Mouse (Mus musculus): ENCODE results near the gene Ano1. TPM values are rescaled to one million over a fixed set of nuclear protein-coding genes. Genes with fewer than 3 reads are reported as not detected.

The Ano1 gene
- polyA plus RNA-seq, 1 experiment from 2014 or later = 48.8 TPM

DNA sequence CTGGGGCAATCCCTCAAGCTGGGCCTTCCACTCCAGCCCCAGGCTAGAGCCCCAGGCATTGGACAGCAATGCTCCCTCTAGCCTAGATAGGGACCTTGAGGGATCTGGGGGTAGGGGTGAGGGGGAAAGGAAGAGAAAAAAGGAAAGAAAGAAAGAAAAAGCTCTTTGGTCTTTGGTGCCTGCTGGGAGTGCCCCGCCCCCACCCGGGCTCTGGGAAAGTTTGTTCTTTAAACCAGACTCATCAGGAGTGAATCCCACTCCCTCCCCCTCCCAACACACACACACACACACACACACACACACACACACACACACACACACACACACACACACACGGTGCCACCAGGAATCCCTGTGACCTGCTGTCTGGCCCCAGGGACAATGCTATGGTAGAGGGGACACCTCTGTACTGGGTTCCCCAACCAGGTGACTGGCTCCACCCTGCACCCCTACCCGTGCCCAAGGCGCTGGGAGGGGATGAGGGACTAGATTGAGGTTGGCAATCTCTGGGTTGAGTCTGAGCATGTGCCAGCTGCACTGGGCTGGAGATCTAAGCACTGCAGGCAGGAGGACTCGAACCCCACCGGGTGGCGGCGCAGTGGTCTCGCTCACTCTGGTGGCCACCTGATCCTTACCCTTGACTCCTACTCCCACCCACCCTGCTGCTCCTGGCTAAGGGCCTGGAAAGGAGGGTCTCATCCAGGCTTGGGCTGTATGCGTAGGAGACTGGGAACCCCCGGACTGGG is 74.3 kb downstream of the Ano1 start:
- peaks cover 10% of the 10 kb centered on the region; the same call in 1 of the 2 replicates for H3K27me3 ChIP-seq (ENCODE audit: control insufficient read depth, insufficient read depth, low read length)
- WGBS = 33% methylated on average over 12 of the region's 12 CpGs
- peak overlapping the region; percentile 87 for H3K4me2 ChIP-seq (replicated peaks; ENCODE audit: low read depth, low read length)
- peaks cover 25% of the 10 kb centered on the region for H3K4me1 ChIP-seq (ENCODE audit: control insufficient read depth, insufficient read depth, low read length)
- H3K36me3 ChIP-seq (ENCODE audit: control insufficient read depth, insufficient read depth, low read length) = no peaks in the 10 kb centered on the region
- no peak overlapping the region for H3K27ac ChIP-seq (ENCODE audit: low read depth, low read length)
- no peaks in the 10 kb centered on the region for H3K9me3 ChIP-seq (ENCODE audit: control insufficient read depth, low read length)
- H3K9ac ChIP-seq (ENCODE audit: low read depth, low read length) = peak overlapping the region; percentile 69; the same call in 1 of the 2 replicates
- peak overlapping the region; percentile 49 for H3K4me3 ChIP-seq (ENCODE audit: low read length)
- peak; percentile 28; the same call in 1 of the 2 replicates for ATAC-seq (ENCODE audit: low FRiP score, low TSS enrichment)

GRCm38 (mm10) chr7:144675632-144676031 is 76.1 kb downstream of the Ano1 start:
- WGBS = 93% methylated on average over 8 of the region's 8 CpGs
- Histone ChIP-seq H3K9ac (ENCODE audit: low read depth, low read length) (no peak overlapping the region), H3K4me1 (ENCODE audit: control insufficient read depth, insufficient read depth, low read length) (peaks cover 25% of the 10 kb centered on the region), H3K4me2 (replicated peaks; ENCODE audit: low read depth, low read length) (no peak overlapping the region), H3K9me3 (ENCODE audit: control insufficient read depth, low read length) (no peaks in the 10 kb centered on the region), H3K27ac (ENCODE audit: low read depth, low read length) (no peak overlapping the region), H3K27me3 (ENCODE audit: control insufficient read depth, insufficient read depth, low read length) (peaks cover 10% of the 10 kb centered on the region; the same call in 1 of the 2 replicates), H3K4me3 (ENCODE audit: low read length) (no peak overlapping the region), H3K36me3 (ENCODE audit: control insufficient read depth, insufficient read depth, low read length) (no peaks in the 10 kb centered on the region)
- ATAC-seq (ENCODE audit: low FRiP score, low TSS enrichment) = no peak

GRCm38 (mm10) chr7:144669895-144670294 is 81.9 kb downstream of the Ano1 start:
- Histone ChIP-seq H3K4me3 (ENCODE audit: low read length) (no peak overlapping the region), H3K4me1 (ENCODE audit: control insufficient read depth, insufficient read depth, low read length) (peaks cover 16% of the 10 kb centered on the region), H3K36me3 (ENCODE audit: control insufficient read depth, insufficient read depth, low read length) (peaks cover 3% of the 10 kb centered on the region; the same call in 1 of the 2 replicates), H3K27ac (ENCODE audit: low read depth, low read length) (no peak overlapping the region), H3K27me3 (ENCODE audit: control insufficient read depth, insufficient read depth, low read length) (no peaks in the 10 kb centered on the region), H3K9ac (ENCODE audit: low read depth, low read length) (no peak overlapping the region), H3K4me2 (replicated peaks; ENCODE audit: low read depth, low read length) (no peak overlapping the region), H3K9me3 (ENCODE audit: control insufficient read depth, low read length) (no peaks in the 10 kb centered on the region)
- no peak for ATAC-seq (ENCODE audit: low FRiP score, low TSS enrichment)
- 97% methylated on average over 2 of the region's 2 CpGs for WGBS

- Histone ChIP-seq H3K27me3 (ENCODE audit: control insufficient read depth, insufficient read depth, low read length) (no peaks in the 10 kb centered on the region), H3K4me1 (ENCODE audit: control insufficient read depth, insufficient read depth, low read length) (peaks cover 24% of the 10 kb centered on the region), H3K27ac (ENCODE audit: low read depth, low read length) (peak overlapping the region; percentile 55; the same call in 1 of the 2 replicates), H3K36me3 (ENCODE audit: control insufficient read depth, insufficient read depth, low read length) (peaks cover 3% of the 10 kb centered on the region; the same call in 1 of the 2 replicates), H3K4me2 (replicated peaks; ENCODE audit: low read depth, low read length) (no peak overlapping the region), H3K9ac (ENCODE audit: low read depth, low read length) (no peak overlapping the region; the same call in 1 of the 2 replicates), H3K9me3 (ENCODE audit: control insufficient read depth, low read length) (no peaks in the 10 kb centered on the region), H3K4me3 (ENCODE audit: low read length) (no peak overlapping the region)
- peak; percentile 47; the same call in 1 of the 2 replicates for ATAC-seq (ENCODE audit: low FRiP score, low TSS enrichment)
- 25% methylated on average over 7 of the region's 7 CpGs for WGBS
These were observed 83.0 kb downstream of the Ano1 start for GRCm38 (mm10) chr7:144668603-144669278.

DNA sequence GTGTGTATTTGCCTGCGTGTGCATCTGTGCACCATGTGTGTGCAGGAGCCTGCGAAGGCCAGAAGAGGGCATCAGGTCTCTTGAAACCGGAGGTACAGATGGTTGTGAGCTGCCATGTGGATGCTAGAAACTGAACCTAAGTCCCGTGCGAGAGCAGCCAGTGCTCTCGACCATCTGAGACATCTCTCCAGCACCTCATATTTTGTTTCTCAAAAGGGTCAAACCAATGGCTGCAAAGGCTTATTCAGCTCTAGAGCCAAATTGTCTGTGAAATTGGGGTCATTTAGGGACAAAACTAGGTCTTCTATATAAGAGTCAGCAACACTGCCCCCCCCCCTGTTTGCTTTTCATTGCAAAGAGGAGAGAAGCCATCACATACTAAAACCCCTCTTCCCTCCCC is 84.7 kb downstream of the Ano1 start:
- Histone ChIP-seq H3K27ac (ENCODE audit: low read depth, low read length) (no peak overlapping the region), H3K36me3 (ENCODE audit: control insufficient read depth, insufficient read depth, low read length) (peaks cover 3% of the 10 kb centered on the region; the same call in 1 of the 2 replicates), H3K27me3 (ENCODE audit: control insufficient read depth, insufficient read depth, low read length) (no peaks in the 10 kb centered on the region), H3K9me3 (ENCODE audit: control insufficient read depth, low read length) (no peaks in the 10 kb centered on the region), H3K4me3 (ENCODE audit: low read length) (no peak overlapping the region), H3K4me2 (replicated peaks; ENCODE audit: low read depth, low read length) (no peak overlapping the region), H3K9ac (ENCODE audit: low read depth, low read length) (no peak overlapping the region), H3K4me1 (ENCODE audit: control insufficient read depth, insufficient read depth, low read length) (peaks cover 33% of the 10 kb centered on the region)
- 94% methylated on average over 6 of the region's 6 CpGs for WGBS
- ATAC-seq (ENCODE audit: low FRiP score, low TSS enrichment) = no peak

DNA sequence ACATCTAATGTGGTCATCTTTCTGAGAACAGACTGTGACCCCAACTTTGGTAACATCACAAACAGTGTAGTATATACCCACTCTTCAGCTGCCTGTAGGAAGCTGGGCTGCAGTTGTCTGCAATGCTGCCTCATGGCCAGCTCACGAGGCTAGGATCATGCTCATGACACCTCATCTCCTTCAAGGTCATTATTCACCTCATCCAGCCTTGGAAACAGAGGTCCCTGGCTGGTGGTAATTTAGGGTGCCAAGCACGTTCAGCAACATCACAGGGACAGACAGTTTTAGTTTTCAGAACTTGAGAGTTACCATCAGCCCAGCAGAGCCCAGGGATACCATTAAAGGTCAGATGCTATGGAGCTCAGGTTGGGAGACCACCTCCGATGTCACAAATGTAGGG is 86.2 kb downstream of the Ano1 start:
- H3K9ac ChIP-seq (ENCODE audit: low read depth, low read length) = no peak overlapping the region
- H3K36me3 ChIP-seq (ENCODE audit: control insufficient read depth, insufficient read depth, low read length) = peaks cover 3% of the 10 kb centered on the region; the same call in 1 of the 2 replicates
- no peak overlapping the region for H3K4me2 ChIP-seq (replicated peaks; ENCODE audit: low read depth, low read length)
- WGBS = 61% methylated on average over 3 of the region's 3 CpGs
- no peak for ATAC-seq (ENCODE audit: low FRiP score, low TSS enrichment)
- H3K9me3 ChIP-seq (ENCODE audit: control insufficient read depth, low read length) = no peaks in the 10 kb centered on the region
- no peak overlapping the region for H3K27ac ChIP-seq (ENCODE audit: low read depth, low read length)
- peaks cover 33% of the 10 kb centered on the region for H3K4me1 ChIP-seq (ENCODE audit: control insufficient read depth, insufficient read depth, low read length)
- no peaks in the 10 kb centered on the region for H3K27me3 ChIP-seq (ENCODE audit: control insufficient read depth, insufficient read depth, low read length)
- no peak overlapping the region for H3K4me3 ChIP-seq (ENCODE audit: low read length)

DNA sequence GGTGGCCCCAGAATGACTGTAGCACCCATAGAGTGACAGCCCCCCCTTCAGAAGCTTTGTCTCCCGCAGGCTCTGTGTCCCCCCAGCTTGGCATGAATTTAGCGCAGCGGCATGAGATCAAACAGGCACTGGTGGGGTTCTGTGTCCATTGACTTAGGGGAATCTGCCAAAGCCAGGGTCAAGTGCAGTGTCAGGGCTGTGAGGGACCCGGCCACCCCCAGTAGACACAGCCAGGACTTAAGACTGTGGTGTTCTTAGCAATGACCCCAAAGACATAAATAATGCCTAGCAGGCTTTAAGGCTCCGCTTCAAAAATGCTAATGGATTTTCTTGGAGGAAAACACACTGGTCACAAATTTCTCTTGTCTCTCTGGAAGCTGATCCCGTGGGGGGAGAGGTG is 88.2 kb downstream of the Ano1 start:
- Histone ChIP-seq H3K9me3 (ENCODE audit: control insufficient read depth, low read length) (no peaks in the 10 kb centered on the region), H3K27ac (ENCODE audit: low read depth, low read length) (peak overlapping the region; percentile 69; the same call in 1 of the 2 replicates), H3K36me3 (ENCODE audit: control insufficient read depth, insufficient read depth, low read length) (no peaks in the 10 kb centered on the region; the same call in 1 of the 2 replicates), H3K27me3 (ENCODE audit: control insufficient read depth, insufficient read depth, low read length) (no peaks in the 10 kb centered on the region), H3K9ac (ENCODE audit: low read depth, low read length) (no peak overlapping the region), H3K4me2 (replicated peaks; ENCODE audit: low read depth, low read length) (no peak overlapping the region), H3K4me1 (ENCODE audit: control insufficient read depth, insufficient read depth, low read length) (peaks cover 25% of the 10 kb centered on the region), H3K4me3 (ENCODE audit: low read length) (no peak overlapping the region)
- WGBS = 20% methylated on average over 6 of the region's 6 CpGs
- ATAC-seq (ENCODE audit: low FRiP score, low TSS enrichment) = peak; percentile 75

DNA sequence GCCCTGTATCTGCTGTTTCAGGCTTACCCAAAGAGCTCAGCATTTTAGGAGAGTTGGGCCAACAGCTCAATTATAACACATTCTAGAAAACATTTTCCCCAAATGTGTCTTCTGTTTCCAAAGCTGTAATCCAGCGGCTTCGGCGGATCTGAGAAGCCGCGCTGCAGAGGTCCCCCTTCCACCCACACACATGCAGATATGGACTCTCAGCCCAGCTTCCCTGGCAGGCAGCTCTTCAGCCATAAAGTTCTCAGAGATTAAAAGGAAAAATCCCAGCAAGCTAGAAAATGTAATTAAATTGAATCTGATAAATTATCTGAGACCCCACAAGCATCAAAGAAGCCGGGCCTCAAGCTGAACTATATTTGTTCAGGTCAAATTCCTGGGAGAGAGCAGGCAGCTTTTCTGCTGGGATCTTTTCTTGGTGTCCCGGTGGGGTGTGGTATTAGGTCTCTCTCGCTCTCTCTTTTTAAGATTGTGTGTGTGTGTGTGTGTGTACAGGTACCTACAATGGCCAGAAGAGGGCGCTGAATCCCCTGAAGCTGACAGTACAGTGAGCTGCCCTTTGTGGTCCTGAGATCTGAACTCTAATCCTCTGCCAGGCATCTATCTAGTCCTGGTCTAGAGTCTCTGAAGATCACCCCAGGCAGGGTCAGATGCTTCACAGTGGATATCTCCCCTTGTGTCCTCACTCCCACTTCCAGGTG is 95.4 kb downstream of the Ano1 start:
- Histone ChIP-seq H3K4me1 (ENCODE audit: control insufficient read depth, insufficient read depth, low read length) (peaks cover 27% of the 10 kb centered on the region), H3K9me3 (ENCODE audit: control insufficient read depth, low read length) (peaks cover 2% of the 10 kb centered on the region; the same call in 1 of the 2 replicates), H3K4me3 (ENCODE audit: low read length) (no peak overlapping the region), H3K27me3 (ENCODE audit: control insufficient read depth, insufficient read depth, low read length) (no peaks in the 10 kb centered on the region), H3K9ac (ENCODE audit: low read depth, low read length) (no peak overlapping the region), H3K27ac (ENCODE audit: low read depth, low read length) (peak overlapping the region; percentile 71), H3K4me2 (replicated peaks; ENCODE audit: low read depth, low read length) (no peak overlapping the region), H3K36me3 (ENCODE audit: control insufficient read depth, insufficient read depth, low read length) (no peaks in the 10 kb centered on the region)
- 53% methylated on average over 9 of the region's 9 CpGs for WGBS
- no peak for ATAC-seq (ENCODE audit: low FRiP score, low TSS enrichment)
